Mouse (Mus musculus) CH12.LX (cell line): ENCODE results near the gene Serpini2. TPM values are rescaled to one million over a fixed set of nuclear protein-coding genes. Genes with fewer than 3 reads are reported as not detected.
"Not testable (repeated sequence)": the region's sequence is repeated elsewhere in the genome, so short reads cannot be mapped to it uniquely, and the experiment has no call there.

Experiments
- DNase-seq: peaks from one replicate; pipeline ENCODE4 v3.0.0-alpha.2; 2013; ENCODE audit errors: extremely low read depth
- H3K27ac ChIP-seq: 2 replicates; pipeline ENCODE4 v1.5.1; 2012; ENCODE audit warnings: low read depth, mild to moderate bottlenecking, control low read depth, moderate library complexity; ENCODE audit not compliant: insufficient read depth
- H3K27me3 ChIP-seq: replicated peaks from 2 replicates; pipeline ENCODE3; 2012; ENCODE audit warnings: inconsistent platforms
- H3K36me3 ChIP-seq, 2 experiments: replicated peaks in 1 of 2; 2 replicates each; pipeline versions ENCODE3 to v1.6.1; 2012; ENCODE audit warnings: inconsistent platforms in 1 of 2, low read length in 1 of 2, mild to moderate bottlenecking in 1 of 2, mixed read lengths in 1 of 2, moderate library complexity in 1 of 2; ENCODE audit not compliant: control insufficient read depth in 1 of 2, insufficient read depth in 1 of 2
- H3K4me1 ChIP-seq, 2 experiments: 2 replicates each; pipeline ENCODE4 v1.6.1; 2012; ENCODE audit warnings: inconsistent platforms in 1 of 2, moderate library complexity in 1 of 2; ENCODE audit not compliant: insufficient read depth in 2 of 2, control insufficient read depth in 1 of 2
- H3K4me2 ChIP-seq: 2 replicates; pipeline ENCODE4 v1.6.1; 2012; ENCODE audit warnings: low read depth, mild to moderate bottlenecking, control low read depth; ENCODE audit not compliant: poor library complexity, insufficient read depth, severe bottlenecking
- H3K4me3 ChIP-seq, 3 experiments: fragments of 150-350 bp in 1 of 3; sonication (generic) in 1 of 3; replicated peaks in 1 of 3; 2 replicates each; pipeline versions ENCODE3 to v1.5.1; 2011 to 2012; ENCODE audit warnings: low read depth in 2 of 3, low read length in 2 of 3, mild to moderate bottlenecking in 2 of 3, moderate library complexity in 2 of 3, control low read depth in 1 of 3, improper control_type of control experiment in 1 of 3, inconsistent platforms in 1 of 3, mixed read lengths in 1 of 3; ENCODE audit not compliant: poor library complexity in 1 of 3
- H3K79me2 ChIP-seq: replicated peaks from 2 replicates; pipeline ENCODE4 v1.6.1; 2012; ENCODE audit warnings: mild to moderate bottlenecking, moderate library complexity; ENCODE audit not compliant: control insufficient read depth, poor library complexity, insufficient read depth, severe bottlenecking; ENCODE audit errors: extremely low read depth
- H3K9ac ChIP-seq: 2 replicates; pipeline ENCODE4 v1.6.1; 2012; ENCODE audit warnings: low read depth, mild to moderate bottlenecking, control low read depth, moderate library complexity; ENCODE audit not compliant: insufficient read depth
- H3K9me3 ChIP-seq: replicated peaks from 2 replicates; pipeline ENCODE3; 2012; ENCODE audit warnings: low read length, inconsistent platforms, mixed read lengths
- BHLHE40 ChIP-seq: IDR thresholded peaks from 2 replicates; pipeline ENCODE4 v1.6.1; 2011; ENCODE audit warnings: mild to moderate bottlenecking, low read depth, low read length, improper control_type of control experiment
- CHD1 ChIP-seq: IDR thresholded peaks from 2 replicates; pipeline ENCODE4 v1.6.1; 2012; ENCODE audit warnings: low read depth, low read length, improper control_type of control experiment, inconsistent platforms
- CHD2 ChIP-seq: IDR thresholded peaks from 2 replicates; pipeline ENCODE4 v1.6.1; 2011; ENCODE audit warnings: low read length, improper control_type of control experiment
- ELF1 ChIP-seq: IDR thresholded peaks from 2 replicates; pipeline ENCODE4 v1.6.1; 2014; ENCODE audit warnings: low read depth, mild to moderate bottlenecking, inconsistent platforms, low read length, improper control_type of control experiment
- EP300 ChIP-seq: IDR thresholded peaks from 2 replicates; pipeline ENCODE4 v1.6.1; 2011; ENCODE audit warnings: low read length, improper control_type of control experiment
- ETS1 ChIP-seq: conservative IDR thresholded peaks from 2 replicates; pipeline ENCODE4 v1.6.1; 2012; ENCODE audit warnings: low read depth, mild to moderate bottlenecking, inconsistent platforms, low read length, improper control_type of control experiment, moderate library complexity
- IRF4 ChIP-seq: IDR thresholded peaks from 2 replicates; pipeline ENCODE4 v1.6.1; 2014; ENCODE audit warnings: low read depth, mild to moderate bottlenecking, inconsistent platforms, low read length, improper control_type of control experiment
- JUND ChIP-seq: conservative IDR thresholded peaks from 2 replicates; pipeline ENCODE4 v1.6.1; 2011; ENCODE audit warnings: low read depth, low read length, improper control_type of control experiment
- KAT2A ChIP-seq: IDR thresholded peaks from 2 replicates; pipeline ENCODE4 v1.6.1; 2012; ENCODE audit warnings: low read length, improper control_type of control experiment, inconsistent platforms; ENCODE audit not compliant: insufficient replicate concordance
- MAX ChIP-seq: IDR thresholded peaks from 2 replicates; pipeline ENCODE4 v1.6.1; 2011; ENCODE audit warnings: low read length, improper control_type of control experiment
- MYC ChIP-seq: IDR thresholded peaks from 2 replicates; pipeline ENCODE4 v1.6.1; 2011; ENCODE audit warnings: low read depth, mild to moderate bottlenecking, improper control_type of control experiment, low read length
- NELFE ChIP-seq: IDR thresholded peaks from 2 replicates; pipeline ENCODE4 v1.6.1; 2011; ENCODE audit warnings: low read depth, low read length, improper control_type of control experiment
- POLR2A ChIP-seq: IDR thresholded peaks from 2 replicates; pipeline ENCODE4 v1.6.1; 2011; ENCODE audit warnings: low read depth, mild to moderate bottlenecking, improper control_type of control experiment, low read length
- RCOR1 ChIP-seq: conservative IDR thresholded peaks from 2 replicates; pipeline ENCODE4 v1.6.1; 2012; ENCODE audit warnings: low read depth, mild to moderate bottlenecking, inconsistent platforms, low read length, improper control_type of control experiment
- SIN3A ChIP-seq: IDR thresholded peaks from 2 replicates; pipeline ENCODE4 v1.6.1; 2012; ENCODE audit warnings: low read length, improper control_type of control experiment, inconsistent platforms
- SMC3 ChIP-seq: IDR thresholded peaks from 2 replicates; pipeline ENCODE4 v1.6.1; 2011; ENCODE audit warnings: low read depth, low read length, improper control_type of control experiment
- TBP ChIP-seq: conservative IDR thresholded peaks from 2 replicates; pipeline ENCODE4 v1.6.1; 2011; ENCODE audit warnings: low read depth, low read length, improper control_type of control experiment
- TCF12 ChIP-seq: IDR thresholded peaks from 2 replicates; pipeline ENCODE4 v1.6.1; 2014; ENCODE audit warnings: low read depth, mild to moderate bottlenecking, inconsistent platforms, low read length, improper control_type of control experiment
- USF2 ChIP-seq: conservative IDR thresholded peaks from 2 replicates; pipeline ENCODE4 v1.6.1; 2011; ENCODE audit warnings: low read depth, low read length, improper control_type of control experiment
- ZC3H11A ChIP-seq: IDR thresholded peaks from 2 replicates; pipeline ENCODE4 v1.6.1; 2012; ENCODE audit warnings: low read depth, mild to moderate bottlenecking, inconsistent platforms, low read length, improper control_type of control experiment
- ZMIZ1 ChIP-seq: IDR thresholded peaks from 2 replicates; pipeline ENCODE4 v1.6.1; 2012; ENCODE audit warnings: low read depth, mild to moderate bottlenecking, inconsistent platforms, low read length, improper control_type of control experiment
- ZNF384 ChIP-seq: IDR thresholded peaks from 2 replicates; pipeline ENCODE4 v1.6.1; 2012; ENCODE audit warnings: low read depth, low read length, improper control_type of control experiment, inconsistent platforms
- dilution Hi-C: fragments of 300-500 bp; cut with MboI; formaldehyde crosslinking; loops from 2 replicates; pipeline ENCODE4 v1.14.3; 2020; ENCODE audit warnings: low sequenced_read_pairs; ENCODE audit not compliant: extremely low pct_unique_long_range_greater_than_20kb, extremely low pct_ligation_motif_present
- in situ Hi-C: fragments of 300-500 bp; cut with MboI; formaldehyde crosslinking; loops from 3 replicates; pipeline ENCODE4 v1.14.3; 2019; ENCODE audit warnings: low sequenced_read_pairs, low pct_ligation_motif_present, low pct_unique_long_range_greater_than_20kb, mixed read lengths
- polyA plus RNA-seq: library from polyadenylated mRNA; unstranded; fragments of >175 nt; gene quantifications from 2 replicates; pipeline ENCODE4 v1.2.1, GENCODE M21; 2012; ENCODE audit warnings: low read depth; ENCODE audit not compliant: insufficient read length
- total RNA-seq, 2 experiments: library from RNA; depleted of rRNA; stranded (reverse); fragments of 300-350 nt in 1 of 2; fragments of >200 nt in 1 of 2; gene quantifications; 2 replicates each; pipeline ENCODE4 v1.2.3; 2012 to 2014

Gene Serpini2
- total and polyA plus RNA-seq, 3 experiments: not detected

GRCm38 (mm10) chr3:75301072-75301471, 31.2 kb upstream of the Serpini2 start:
- DNase-seq: no peak
- Histone ChIP-seq H3K4me2 (no peak overlapping the region), H3K36me3 (no peaks in the 10 kb centered on the region)

GRCm38 (mm10) chr3:75299464-75299863, 29.6 kb upstream of the Serpini2 start:
- H3K4me1 ChIP-seq: peaks cover 0 to 15% of the 10 kb centered on the region in 2 experiments; a peak in 2 of 4 replicates
- H3K4me2 ChIP-seq, H3K9me3 ChIP-seq, dilution Hi-C loops, in situ Hi-C loops, DNase-seq, H3K9ac ChIP-seq, H3K79me2 ChIP-seq, H3K27me3 ChIP-seq, H3K4me3 ChIP-seq, H3K27ac ChIP-seq, H3K36me3 ChIP-seq: not testable (repeated sequence)

More at GRCm38 (mm10) chr3:75301072-75301471, 31.2 kb upstream of the Serpini2 start:
- in situ Hi-C loops (no loop called here), dilution Hi-C loops (no loop called here)
- Histone ChIP-seq H3K9me3 (no peaks in the 10 kb centered on the region), H3K79me2 (no peaks in the 10 kb centered on the region), H3K4me1 (peaks cover 0 to 15% of the 10 kb centered on the region in 2 experiments; a peak in 2 of 4 replicates), H3K4me3 (no peak overlapping the region), H3K27me3 (no peaks in the 10 kb centered on the region), H3K27ac (no peak overlapping the region), H3K9ac (no peak overlapping the region)
- TF ChIP-seq KAT2A: no peak
- TF ChIP-seq USF2: no peak
- no peak for TF ChIP-seq MYC
- no peak for TF ChIP-seq IRF4
- no peak for TF ChIP-seq NELFE
- TF ChIP-seq BHLHE40: no peak
- TF ChIP-seq ETS1: no peak
- no peak for TF ChIP-seq JUND
- no peak for TF ChIP-seq ELF1
- no peak for TF ChIP-seq ZC3H11A
- no peak for TF ChIP-seq SMC3
- TF ChIP-seq MAX: no peak
- no peak for TF ChIP-seq TBP
- no peak for TF ChIP-seq ZNF384

- in situ Hi-C loops: no loop called here
- no peaks in the 10 kb centered on the region for H3K27me3 ChIP-seq
- H3K27ac ChIP-seq: no peak overlapping the region
- TF ChIP-seq KAT2A (no peak), USF2 (no peak), TCF12 (no peak), EP300 (no peak), RCOR1 (no peak), NELFE (no peak), SIN3A (no peak), POLR2A (no peak), CHD1 (no peak), CHD2 (no peak), ZMIZ1 (no peak)
- TF ChIP-seq, all 38 proteins: peak for 0
- peaks cover 0 to 15% of the 10 kb centered on the region in 2 experiments; a peak in 2 of 4 replicates for H3K4me1 ChIP-seq
- H3K4me3 ChIP-seq: no peak overlapping the region
- H3K79me2 ChIP-seq: no peaks in the 10 kb centered on the region
- DNase-seq: no peak
- H3K4me2 ChIP-seq: no peak overlapping the region
- dilution Hi-C loops: no loop called here
- no peaks in the 10 kb centered on the region for H3K9me3 ChIP-seq
- H3K36me3 ChIP-seq: no peaks in the 10 kb centered on the region
- no peak overlapping the region for H3K9ac ChIP-seq
These were observed 27.9 kb upstream of the Serpini2 start for GRCm38 (mm10) chr3:75297758-75298111.
